Mouse (Mus musculus) kidney, adult 18-20 months (tissue): ENCODE results near the gene Lamc1.
"Not testable (repeated sequence)": the region's sequence is repeated elsewhere in the genome, so short reads cannot be mapped to it uniquely, and the experiment has no call there.

Experiments
- DNase-seq: peaks from one replicate; pipeline ENCODE4 v3.0.0; 2021

Gene Lamc1

GRCm38 (mm10) chr1:153329306-153329705 lies 3.3 kb downstream of the Lamc1 start:
- no peak for DNase-seq

- no peak for DNase-seq
Measured at GRCm38 (mm10) chr1:153327063-153327462, 5.5 kb downstream of the Lamc1 start.

DNA sequence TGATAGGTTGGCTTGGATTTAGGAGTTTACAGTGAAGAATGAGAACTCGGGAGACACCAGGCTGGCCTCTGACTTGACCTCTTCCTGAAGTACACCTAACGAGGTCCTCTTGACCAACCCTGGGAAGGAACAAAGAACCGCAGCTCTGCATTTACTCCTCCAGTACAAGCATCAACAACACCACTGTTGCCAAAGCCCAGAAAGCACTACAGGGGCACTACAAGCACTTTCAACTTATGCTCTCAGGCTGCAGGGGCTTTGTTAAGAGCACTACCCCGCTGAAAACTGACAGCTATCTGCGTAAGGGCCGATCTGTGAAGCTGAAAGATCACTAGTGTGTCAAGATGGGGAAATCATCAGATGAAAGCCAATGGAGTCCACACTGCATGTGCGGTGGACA lies 6.4 kb downstream of the Lamc1 start:
- no peak for DNase-seq

DNA sequence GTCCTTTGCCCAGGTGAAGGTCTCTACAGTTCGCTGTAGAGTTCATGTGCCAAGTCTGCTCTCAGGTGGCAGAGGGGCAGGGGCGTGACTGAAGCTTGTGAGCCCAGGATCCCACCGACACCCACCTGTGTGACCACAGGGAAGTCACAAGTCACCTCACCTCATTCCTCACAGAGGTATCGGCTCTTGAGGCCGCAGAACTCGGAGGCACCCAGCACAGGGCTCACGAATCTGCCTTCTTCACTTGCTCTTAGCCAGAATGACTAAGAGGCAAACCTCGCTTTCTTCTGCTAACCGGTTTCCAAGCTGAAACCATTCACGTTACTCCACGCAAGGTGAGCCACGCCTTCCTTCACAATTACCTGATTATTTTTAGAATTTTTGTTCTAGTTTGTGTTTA lies 11.2 kb downstream of the Lamc1 start:
- no peak for DNase-seq

GRCm38 (mm10) chr1:153320554-153321147 lies 11.9 kb downstream of the Lamc1 start:
- no peak for DNase-seq

DNA sequence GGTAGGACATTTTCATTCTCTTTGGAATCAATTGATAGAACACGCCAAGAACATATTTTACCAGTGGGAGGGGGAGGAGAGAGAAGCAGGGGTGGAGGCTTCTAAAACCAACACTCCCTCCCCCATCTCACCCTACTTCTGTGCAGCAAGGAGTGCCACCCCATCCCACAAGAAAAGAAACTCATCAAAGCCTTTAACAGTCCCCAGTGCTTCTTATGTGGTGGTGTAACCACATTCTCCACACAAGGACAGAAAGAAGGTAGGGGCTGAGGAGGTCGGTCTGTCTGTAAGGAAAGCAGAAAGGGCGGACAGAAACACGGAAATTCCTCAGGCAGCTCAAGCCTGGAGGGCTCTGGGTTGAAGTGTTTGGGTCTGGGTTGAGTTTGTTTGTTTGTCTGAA lies 12.5 kb downstream of the Lamc1 start:
- no peak for DNase-seq

DNA sequence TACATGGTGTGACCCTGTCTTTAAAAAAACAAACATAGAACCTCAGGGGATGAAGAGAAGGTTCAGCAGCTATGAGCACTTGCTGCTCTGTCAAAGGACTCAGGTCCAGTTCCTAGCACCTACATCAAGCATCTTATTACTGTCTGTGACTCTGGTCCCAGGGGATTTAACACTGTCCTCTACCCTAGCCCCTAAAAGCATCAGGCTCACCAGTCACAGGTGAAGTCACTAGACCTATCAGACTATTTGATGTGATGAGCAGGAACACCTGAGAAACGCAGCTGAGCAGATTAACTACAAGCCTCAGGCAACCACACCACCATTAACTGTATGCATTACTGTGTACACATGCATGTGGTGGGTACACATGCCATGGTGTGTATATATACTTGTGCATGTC lies 13.8 kb downstream of the Lamc1 start:
- no peak for DNase-seq

DNA sequence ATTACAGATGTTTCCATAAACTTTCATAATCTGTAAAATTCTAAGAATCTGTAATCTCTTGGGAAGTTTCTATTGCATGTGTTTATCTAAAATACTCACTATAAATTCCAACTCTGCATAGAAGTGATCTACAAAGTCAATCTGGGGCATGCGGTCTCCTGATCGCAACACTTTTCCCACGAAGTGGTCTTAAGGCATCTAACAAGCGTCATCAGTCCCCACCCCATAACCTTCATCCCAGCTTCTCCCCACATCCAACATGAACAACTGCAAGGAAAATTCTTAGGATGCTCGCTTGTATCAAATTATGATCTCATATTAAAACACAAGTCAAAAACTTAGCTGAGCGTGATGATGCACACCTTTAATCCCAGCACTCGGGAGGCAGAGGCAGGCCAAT lies 14.3 kb downstream of the Lamc1 start:
- DNase-seq = no peak

- DNase-seq = no peak
Measured at GRCm38 (mm10) chr1:153317486-153318260, 14.9 kb downstream of the Lamc1 start.

- no peak for DNase-seq
Measured at GRCm38 (mm10) chr1:153316956-153317355, 15.6 kb downstream of the Lamc1 start.

DNA sequence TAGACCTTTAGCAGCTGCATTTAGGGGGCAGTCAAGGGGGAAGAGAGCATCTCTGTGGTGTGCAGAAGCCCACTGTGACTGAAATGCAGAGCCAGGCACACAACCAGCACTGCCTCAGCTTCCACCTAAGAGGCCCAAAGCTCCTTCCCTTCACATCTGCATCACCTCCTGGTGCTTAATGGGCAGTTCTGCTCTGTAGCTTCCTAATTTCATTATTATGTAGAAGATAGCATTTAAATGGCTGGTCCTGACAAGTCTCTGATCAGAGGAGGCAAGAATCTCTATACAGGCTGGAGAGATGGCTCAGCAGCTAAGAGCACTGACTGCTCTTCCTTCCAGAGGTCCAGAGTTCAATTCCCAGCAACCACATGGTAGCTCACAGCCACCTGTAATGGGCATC lies 16.3 kb downstream of the Lamc1 start:
- no peak for DNase-seq

GRCm38 (mm10) chr1:153315121-153315520 lies 17.5 kb downstream of the Lamc1 start:
- DNase-seq = no peak

DNA sequence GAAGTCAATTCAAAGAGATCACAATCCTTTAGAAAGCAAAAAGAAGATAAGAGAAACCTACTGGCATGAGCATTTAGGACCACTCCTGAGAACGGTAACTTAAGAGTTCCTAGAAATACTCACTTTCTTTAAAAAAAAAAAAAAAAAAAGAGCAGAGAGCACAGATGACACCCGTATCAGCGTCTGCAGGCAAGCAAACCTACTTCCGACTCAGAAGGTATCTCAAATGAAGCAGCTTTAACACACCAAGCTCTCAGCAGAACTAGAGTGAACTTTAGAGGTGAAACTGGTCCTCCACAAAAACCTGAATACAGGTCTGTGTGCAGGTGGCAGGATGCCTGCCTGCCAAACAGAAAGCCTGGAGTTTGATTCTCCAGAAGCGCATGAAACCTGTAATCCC lies 19.6 kb downstream of the Lamc1 start:
- DNase-seq = no peak

- no peak for DNase-seq
Measured at GRCm38 (mm10) chr1:153310190-153310589, 22.4 kb downstream of the Lamc1 start.

GRCm38 (mm10) chr1:153309310-153309709 lies 23.3 kb downstream of the Lamc1 start:
- DNase-seq = no peak

DNA sequence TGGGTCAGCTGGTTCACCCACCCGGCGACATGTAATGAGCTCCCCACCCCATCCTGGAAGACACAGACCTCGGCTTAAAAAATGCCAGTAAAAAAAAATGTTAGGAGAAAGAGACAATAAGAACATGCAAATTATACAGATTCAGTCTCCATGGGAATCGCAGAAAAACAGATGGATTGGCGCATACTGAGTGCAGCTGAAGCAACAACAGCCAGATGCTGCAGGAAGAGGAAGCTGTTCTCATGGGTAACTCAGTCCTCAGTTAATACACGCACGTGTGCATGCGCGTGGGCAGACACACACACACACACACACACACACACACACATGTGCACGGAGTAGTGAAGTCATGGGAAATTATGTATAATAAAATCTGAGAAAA lies 23.7 kb downstream of the Lamc1 start:
- DNase-seq = no peak

GRCm38 (mm10) chr1:153308179-153308914 lies 24.2 kb downstream of the Lamc1 start:
- peak; percentile 38 for DNase-seq

- DNase-seq = no peak
Measured at GRCm38 (mm10) chr1:153307509-153308178, 24.9 kb downstream of the Lamc1 start.

- not testable (repeated sequence) for DNase-seq
Measured at GRCm38 (mm10) chr1:153305728-153306127, 26.9 kb downstream of the Lamc1 start.

- DNase-seq = not testable (repeated sequence)
Measured at GRCm38 (mm10) chr1:153305249-153305648, 27.3 kb downstream of the Lamc1 start.

DNA sequence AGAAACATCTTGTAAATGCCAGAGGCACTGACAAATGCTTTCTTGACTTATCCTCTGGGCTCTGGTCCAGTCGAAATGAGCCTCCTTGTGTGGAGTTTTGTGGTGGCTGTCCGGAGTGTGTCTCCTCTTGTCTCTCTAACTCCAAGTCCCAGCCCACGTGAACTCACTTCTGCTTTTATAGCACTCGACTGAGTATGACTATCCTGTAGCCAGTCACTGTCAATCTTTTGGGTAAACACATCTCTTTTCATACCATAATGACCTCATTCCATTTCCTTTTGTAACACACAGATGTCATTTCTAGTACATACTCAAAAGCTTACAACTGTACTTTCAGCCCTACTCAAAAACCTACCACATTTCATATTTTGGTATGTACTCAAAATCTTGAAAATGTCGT lies 33.1 kb downstream of the Lamc1 start:
- DNase-seq = not testable (repeated sequence)

DNA sequence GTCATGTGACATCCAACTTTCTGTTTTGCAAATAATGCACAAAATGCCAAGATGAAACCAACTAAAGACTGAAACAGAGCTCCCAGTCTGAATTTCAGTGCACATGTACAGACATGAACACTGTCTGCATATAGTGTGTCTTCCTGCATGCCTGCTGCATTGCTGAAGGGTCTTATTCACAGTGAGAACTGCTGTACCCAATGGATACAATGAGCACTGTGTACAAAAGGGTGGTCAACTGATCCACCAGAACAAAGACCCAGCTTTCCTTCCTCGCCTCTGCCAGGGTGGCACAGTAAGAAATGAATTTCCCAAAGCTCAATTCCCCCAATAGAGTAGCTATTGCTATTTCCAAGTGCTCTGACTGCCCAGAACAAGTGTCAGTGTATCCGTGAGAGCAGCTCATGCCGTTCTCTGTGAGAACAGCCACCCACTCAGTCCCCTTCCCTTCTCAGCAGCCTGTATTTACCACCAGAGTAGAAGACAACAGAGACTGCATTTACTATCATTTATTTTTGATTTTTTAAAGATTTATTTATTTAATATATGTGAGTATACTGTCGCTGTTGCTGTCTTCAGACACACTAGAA lies 34.7 kb downstream of the Lamc1 start:
- DNase-seq = not testable (repeated sequence)

DNA sequence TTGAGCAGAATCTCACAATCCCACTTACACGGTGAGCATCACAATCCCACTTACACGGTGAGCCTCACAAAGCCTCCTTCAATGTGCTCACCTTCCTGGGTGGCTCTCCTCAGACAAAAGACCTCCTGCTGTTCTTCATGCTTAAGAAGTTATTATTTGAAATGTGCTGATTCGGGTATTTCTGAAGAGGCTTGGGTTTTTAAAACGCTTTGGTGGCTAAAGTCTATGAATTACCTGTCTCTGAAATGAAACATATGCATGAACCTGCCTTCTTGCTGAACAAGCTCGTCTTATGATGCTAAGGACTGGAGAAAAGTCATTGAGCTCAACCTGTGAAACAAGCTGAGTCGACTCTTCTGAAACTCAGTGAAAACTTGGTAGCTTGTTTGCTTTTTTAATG lies 36.6 kb downstream of the Lamc1 start:
- DNase-seq = no peak
